Mouse (Mus musculus): ENCODE measurements around the gene Myh10.

The Myh10 gene

DNA sequence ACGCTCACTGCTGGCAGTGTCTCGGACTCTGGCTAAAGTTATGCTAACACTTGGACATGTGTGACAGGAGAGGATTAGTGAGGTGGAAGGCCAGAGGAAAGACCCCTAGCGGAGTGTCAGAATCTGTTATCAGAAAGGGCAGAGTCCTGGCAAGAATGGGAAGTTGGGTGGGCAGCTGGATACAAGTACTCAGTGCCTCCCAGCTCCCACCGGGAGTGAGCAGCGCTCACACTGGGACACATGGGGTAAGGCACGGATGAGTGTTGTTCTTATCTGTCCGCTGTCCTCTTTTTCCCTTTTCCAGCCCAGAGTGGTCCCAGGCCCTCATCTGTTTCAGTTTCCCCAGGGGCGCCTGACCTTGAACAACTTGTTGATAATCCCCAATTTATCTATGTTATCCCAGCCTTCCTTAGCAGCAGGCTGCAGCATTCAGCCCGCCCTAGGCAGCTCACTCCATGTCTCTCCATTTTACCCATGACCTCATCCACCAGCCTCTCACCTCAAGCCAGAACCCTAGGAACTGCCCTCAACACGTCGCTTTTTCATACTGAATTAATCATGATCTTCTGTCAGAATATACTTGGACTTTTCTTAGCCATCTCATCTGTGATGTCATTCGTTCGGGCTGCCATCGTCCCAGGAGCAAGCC is 89.2 kb downstream of the Myh10 start:
- Histone ChIP-seq H3K27me3 (ENCODE audit: insufficient read depth, low read length) (peaks cover 10% of the 10 kb centered on the region), H3K9me3 (ENCODE audit: low read length) (no peaks in the 10 kb centered on the region), H3K4me3 (replicated peaks; ENCODE audit: low read length) (peak overlapping the region; percentile 29), H3K4me1 (replicated peaks; ENCODE audit: low read depth, low read length) (peaks cover 59% of the 10 kb centered on the region), H3K36me3 (ENCODE audit: insufficient read depth, low read length) (peaks cover 25% of the 10 kb centered on the region)
- TF ChIP-seq CTCF (conservative IDR thresholded peaks at IDR 0.05; ENCODE audit: low read length) (no peak), POU5F1 (IDR thresholded peaks at IDR 0.05; ENCODE audit: borderline replicate concordance, low read length) (no peak), NANOG (IDR thresholded peaks at IDR 0.05; ENCODE audit: borderline replicate concordance, low read length) (no peak)

DNA sequence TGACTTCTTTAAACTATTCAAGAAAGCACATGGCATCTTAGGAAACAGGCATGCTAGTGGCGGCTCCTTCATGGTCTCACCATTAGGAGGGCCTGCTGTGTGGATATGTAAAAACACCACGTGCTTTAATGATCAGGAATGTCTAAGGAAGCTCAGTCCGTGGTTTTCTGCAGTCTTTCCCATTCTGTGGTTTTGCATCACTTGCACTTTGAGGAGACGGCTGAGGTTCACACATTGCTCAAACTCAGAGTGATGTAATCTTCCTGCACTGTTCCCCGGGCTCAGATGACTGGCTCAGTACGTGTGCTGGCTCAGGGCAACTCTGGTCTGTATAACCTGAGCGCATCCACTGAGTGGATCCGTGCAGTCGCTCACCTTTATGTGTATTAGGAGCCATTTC is 91.0 kb downstream of the Myh10 start:
- H3K36me3 ChIP-seq (ENCODE audit: insufficient read depth, low read length) = peaks cover 35% of the 10 kb centered on the region
- H3K4me1 ChIP-seq (replicated peaks; ENCODE audit: low read depth, low read length) = peaks cover 67% of the 10 kb centered on the region
- no peak overlapping the region for H3K4me3 ChIP-seq (replicated peaks; ENCODE audit: low read length)
- no peaks in the 10 kb centered on the region for H3K9me3 ChIP-seq (ENCODE audit: low read length)
- peaks cover 10% of the 10 kb centered on the region for H3K27me3 ChIP-seq (ENCODE audit: insufficient read depth, low read length)
- TF ChIP-seq CTCF (conservative IDR thresholded peaks at IDR 0.05; ENCODE audit: low read length) (no peak), NANOG (IDR thresholded peaks at IDR 0.05; ENCODE audit: borderline replicate concordance, low read length) (no peak), POU5F1 (IDR thresholded peaks at IDR 0.05; ENCODE audit: borderline replicate concordance, low read length) (no peak)

DNA sequence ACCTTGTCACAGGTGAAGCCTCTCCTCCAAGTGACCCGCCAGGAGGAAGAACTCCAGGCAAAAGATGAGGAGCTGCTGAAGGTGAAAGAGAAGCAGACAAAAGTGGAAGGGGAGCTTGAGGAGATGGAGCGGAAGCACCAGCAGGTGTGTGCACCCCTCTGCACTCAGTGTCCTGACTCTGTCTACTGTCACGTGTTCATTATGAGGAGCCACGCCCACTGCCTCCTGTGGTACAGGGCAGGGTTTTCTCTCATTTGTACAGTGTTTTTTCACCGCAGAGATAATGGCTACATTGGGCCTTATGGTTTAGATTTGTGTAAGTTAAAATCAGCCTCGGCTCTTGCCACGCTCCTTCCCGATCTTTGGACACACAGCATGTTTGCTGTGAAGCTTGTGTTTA is 94.5 kb downstream of the Myh10 start:
- Histone ChIP-seq H3K36me3 (ENCODE audit: insufficient read depth, low read length) (peaks cover 61% of the 10 kb centered on the region), H3K4me1 (replicated peaks; ENCODE audit: low read depth, low read length) (peaks cover 46% of the 10 kb centered on the region), H3K9me3 (ENCODE audit: low read length) (no peaks in the 10 kb centered on the region), H3K27me3 (ENCODE audit: insufficient read depth, low read length) (peaks cover 10% of the 10 kb centered on the region), H3K4me3 (replicated peaks; ENCODE audit: low read length) (peak overlapping the region; percentile 63)
- TF ChIP-seq NANOG (IDR thresholded peaks at IDR 0.05; ENCODE audit: borderline replicate concordance, low read length) (no peak), CTCF (conservative IDR thresholded peaks at IDR 0.05; ENCODE audit: low read length) (no peak), POU5F1 (IDR thresholded peaks at IDR 0.05; ENCODE audit: borderline replicate concordance, low read length) (no peak)

DNA sequence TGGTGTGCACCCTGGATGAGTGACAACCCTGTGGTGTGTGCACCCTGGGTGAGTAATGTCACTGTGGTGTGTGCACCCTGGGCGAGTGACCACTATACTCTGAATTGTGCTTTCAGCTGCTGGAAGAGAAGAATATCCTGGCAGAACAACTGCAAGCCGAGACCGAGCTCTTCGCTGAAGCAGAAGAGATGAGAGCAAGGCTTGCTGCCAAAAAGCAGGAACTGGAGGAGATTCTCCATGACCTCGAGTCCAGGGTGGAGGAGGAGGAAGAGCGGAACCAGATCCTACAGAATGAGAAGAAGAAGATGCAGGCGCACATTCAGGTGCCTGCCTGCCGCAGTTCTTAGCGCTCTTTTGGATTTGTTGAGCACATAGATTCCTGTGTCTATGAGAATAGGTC is 95.9 kb downstream of the Myh10 start:
- peaks cover 10% of the 10 kb centered on the region for H3K27me3 ChIP-seq (ENCODE audit: insufficient read depth, low read length)
- H3K36me3 ChIP-seq (ENCODE audit: insufficient read depth, low read length) = peaks cover 74% of the 10 kb centered on the region
- TF ChIP-seq POU5F1 (IDR thresholded peaks at IDR 0.05; ENCODE audit: borderline replicate concordance, low read length) = no peak
- TF ChIP-seq NANOG (IDR thresholded peaks at IDR 0.05; ENCODE audit: borderline replicate concordance, low read length) = no peak
- no peak for TF ChIP-seq CTCF (conservative IDR thresholded peaks at IDR 0.05; ENCODE audit: low read length)
- no peaks in the 10 kb centered on the region for H3K9me3 ChIP-seq (ENCODE audit: low read length)
- H3K4me1 ChIP-seq (replicated peaks; ENCODE audit: low read depth, low read length) = peaks cover 44% of the 10 kb centered on the region
- no peak overlapping the region for H3K4me3 ChIP-seq (replicated peaks; ENCODE audit: low read length)

DNA sequence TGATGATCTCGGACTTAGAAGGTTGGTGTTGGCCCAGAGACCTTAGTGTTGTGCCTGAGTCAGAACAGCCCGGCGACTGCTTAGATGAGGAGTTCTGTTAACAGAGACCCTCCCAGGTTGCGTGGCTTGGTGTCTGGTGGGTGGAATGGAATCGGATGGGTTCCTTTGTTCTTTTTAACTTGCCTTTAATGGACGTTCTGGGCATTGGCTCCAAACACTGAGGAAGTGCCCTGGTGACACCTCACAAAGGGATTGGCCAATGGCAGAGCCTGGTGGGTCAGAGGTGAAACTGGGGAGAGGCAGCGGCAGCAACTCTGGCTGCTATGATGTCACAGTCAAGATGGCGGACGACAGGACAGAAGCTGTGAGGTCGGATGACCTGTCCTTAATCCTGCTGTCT is 99.4 kb downstream of the Myh10 start:
- TF ChIP-seq NANOG (IDR thresholded peaks at IDR 0.05; ENCODE audit: borderline replicate concordance, low read length) = peak; percentile 52; the same call in 1 of the 2 replicates
- TF ChIP-seq CTCF (conservative IDR thresholded peaks at IDR 0.05; ENCODE audit: low read length) = no peak
- Histone ChIP-seq H3K4me1 (replicated peaks; ENCODE audit: low read depth, low read length) (peaks cover 23% of the 10 kb centered on the region), H3K36me3 (ENCODE audit: insufficient read depth, low read length) (peaks cover 91% of the 10 kb centered on the region), H3K4me3 (replicated peaks; ENCODE audit: low read length) (no peak overlapping the region), H3K27me3 (ENCODE audit: insufficient read depth, low read length) (no peaks in the 10 kb centered on the region), H3K9me3 (ENCODE audit: low read length) (no peaks in the 10 kb centered on the region)

DNA sequence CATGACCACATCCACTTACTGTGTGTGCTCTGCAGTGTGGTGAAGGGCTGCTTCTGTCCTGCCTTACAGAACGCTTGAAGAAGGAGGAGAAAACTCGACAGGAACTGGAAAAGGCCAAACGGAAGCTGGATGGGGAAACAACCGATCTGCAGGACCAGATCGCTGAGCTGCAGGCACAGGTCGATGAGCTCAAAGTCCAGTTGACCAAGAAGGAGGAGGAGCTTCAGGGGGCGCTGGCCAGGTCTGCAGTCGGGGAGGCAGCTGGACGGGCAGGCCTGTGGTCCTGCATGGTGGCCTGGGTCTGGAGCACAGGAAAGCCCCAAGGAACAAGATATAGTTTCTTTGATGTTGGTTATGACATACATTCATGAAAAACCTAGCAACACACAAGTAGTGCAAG is 100.4 kb downstream of the Myh10 start:
- H3K9me3 ChIP-seq (ENCODE audit: low read length) = no peaks in the 10 kb centered on the region
- peaks cover 92% of the 10 kb centered on the region for H3K36me3 ChIP-seq (ENCODE audit: insufficient read depth, low read length)
- H3K4me3 ChIP-seq (replicated peaks; ENCODE audit: low read length) = no peak overlapping the region
- TF ChIP-seq NANOG (IDR thresholded peaks at IDR 0.05; ENCODE audit: borderline replicate concordance, low read length) (no peak), CTCF (conservative IDR thresholded peaks at IDR 0.05; ENCODE audit: low read length) (no peak)
- no peaks in the 10 kb centered on the region for H3K27me3 ChIP-seq (ENCODE audit: insufficient read depth, low read length)
- peaks cover 17% of the 10 kb centered on the region for H3K4me1 ChIP-seq (replicated peaks; ENCODE audit: low read depth, low read length)

DNA sequence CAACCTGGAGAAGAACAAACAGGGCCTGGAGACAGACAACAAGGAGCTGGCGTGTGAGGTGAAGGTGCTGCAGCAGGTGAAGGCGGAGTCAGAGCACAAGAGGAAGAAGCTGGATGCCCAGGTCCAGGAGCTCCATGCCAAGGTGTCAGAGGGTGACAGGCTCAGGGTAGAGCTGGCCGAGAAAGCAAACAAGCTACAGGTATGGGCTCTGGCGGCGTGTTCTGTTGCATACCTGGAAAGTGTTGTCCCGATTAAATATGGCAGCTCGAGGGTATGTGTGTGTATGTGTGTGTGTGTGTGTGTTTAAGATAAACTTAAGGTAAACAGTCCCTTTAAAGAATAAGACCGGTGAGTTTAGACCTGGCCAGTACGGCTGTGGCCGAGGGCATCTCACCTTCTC is 106.9 kb downstream of the Myh10 start:
- Histone ChIP-seq H3K27me3 (ENCODE audit: insufficient read depth, low read length) (no peaks in the 10 kb centered on the region), H3K36me3 (ENCODE audit: insufficient read depth, low read length) (peaks cover 95% of the 10 kb centered on the region), H3K4me1 (replicated peaks; ENCODE audit: low read depth, low read length) (no peaks in the 10 kb centered on the region), H3K4me3 (replicated peaks; ENCODE audit: low read length) (no peak overlapping the region), H3K9me3 (ENCODE audit: low read length) (no peaks in the 10 kb centered on the region)
- TF ChIP-seq NANOG (IDR thresholded peaks at IDR 0.05; ENCODE audit: borderline replicate concordance, low read length) = no peak
- no peak for TF ChIP-seq CTCF (conservative IDR thresholded peaks at IDR 0.05; ENCODE audit: low read length)
- no peak for TF ChIP-seq POU5F1 (IDR thresholded peaks at IDR 0.05; ENCODE audit: borderline replicate concordance, low read length)

DNA sequence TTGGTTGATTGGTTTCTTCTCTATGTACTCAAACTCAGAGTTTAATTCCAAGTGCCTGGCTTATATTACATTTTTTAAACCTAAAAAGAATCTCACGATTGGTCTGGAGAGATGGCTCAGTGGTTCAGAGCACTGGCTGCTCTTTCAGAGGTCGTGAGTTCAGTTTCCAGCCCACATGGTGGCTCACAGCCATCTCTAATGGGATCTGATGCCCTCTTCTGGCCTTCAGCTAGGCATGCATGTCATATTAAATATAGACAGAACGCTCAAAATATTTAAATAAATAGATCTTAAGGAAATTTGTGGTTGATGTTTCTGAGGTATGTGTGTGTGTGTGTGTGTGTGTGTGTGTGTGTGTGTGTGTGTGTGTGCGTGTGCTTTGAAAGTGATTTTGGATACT is 113.8 kb downstream of the Myh10 start:
- Histone ChIP-seq H3K4me1 (replicated peaks; ENCODE audit: low read depth, low read length) (peaks cover 5% of the 10 kb centered on the region; the same call in 1 of the 2 replicates), H3K9me3 (ENCODE audit: low read length) (no peaks in the 10 kb centered on the region), H3K4me3 (replicated peaks; ENCODE audit: low read length) (no peak overlapping the region), H3K27me3 (ENCODE audit: insufficient read depth, low read length) (no peaks in the 10 kb centered on the region), H3K36me3 (ENCODE audit: insufficient read depth, low read length) (peaks cover 92% of the 10 kb centered on the region)
- TF ChIP-seq POU5F1 (IDR thresholded peaks at IDR 0.05; ENCODE audit: borderline replicate concordance, low read length) = no peak
- no peak for TF ChIP-seq CTCF (conservative IDR thresholded peaks at IDR 0.05; ENCODE audit: low read length)

DNA sequence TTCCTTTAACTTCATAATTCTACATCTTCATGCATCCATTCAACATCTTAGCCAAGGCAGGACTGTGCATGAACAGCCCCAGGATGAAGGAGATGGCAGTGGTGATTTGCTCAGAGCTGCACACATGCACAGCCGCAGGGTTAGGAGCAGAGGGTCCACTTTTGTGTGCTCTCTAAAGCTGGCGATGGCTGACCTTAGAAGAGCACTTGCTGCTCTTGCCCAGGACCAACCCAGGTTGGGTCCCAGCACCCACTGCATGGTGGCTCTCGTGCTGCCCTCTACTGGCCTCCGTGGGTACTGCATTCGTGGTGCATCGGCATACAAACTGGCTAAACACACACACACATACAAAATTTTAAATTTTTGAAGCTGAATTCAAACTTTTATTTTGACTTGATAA is 116.4 kb downstream of the Myh10 start:
- Histone ChIP-seq H3K4me1 (replicated peaks; ENCODE audit: low read depth, low read length) (peaks cover 29% of the 10 kb centered on the region), H3K36me3 (ENCODE audit: insufficient read depth, low read length) (peaks cover 88% of the 10 kb centered on the region), H3K4me3 (replicated peaks; ENCODE audit: low read length) (no peak overlapping the region), H3K27me3 (ENCODE audit: insufficient read depth, low read length) (no peaks in the 10 kb centered on the region), H3K9me3 (ENCODE audit: low read length) (no peaks in the 10 kb centered on the region)
- TF ChIP-seq POU5F1 (IDR thresholded peaks at IDR 0.05; ENCODE audit: borderline replicate concordance, low read length) = no peak
- no peak for TF ChIP-seq NANOG (IDR thresholded peaks at IDR 0.05; ENCODE audit: borderline replicate concordance, low read length)
- TF ChIP-seq CTCF (conservative IDR thresholded peaks at IDR 0.05; ENCODE audit: low read length) = peak; percentile 93

Measured in E14TG2a.4 (cell line).